Mouse (Mus musculus) kidney, adult 11 months (tissue): ENCODE results near the gene B3galt5.
A peak's percentile ranks its signal among the peaks of the same experiment; 100 is the strongest.

Experiments used
- DNase-seq: peaks from one replicate; pipeline ENCODE4 v3.0.0; 2022

Gene B3galt5

GRCm38 (mm10) chr16:96348070-96348469 lies 112.5 kb downstream of the B3galt5 start:
- DNase-seq = no peak

GRCm38 (mm10) chr16:96348766-96349165 lies 113.2 kb downstream of the B3galt5 start:
- no peak for DNase-seq

DNA sequence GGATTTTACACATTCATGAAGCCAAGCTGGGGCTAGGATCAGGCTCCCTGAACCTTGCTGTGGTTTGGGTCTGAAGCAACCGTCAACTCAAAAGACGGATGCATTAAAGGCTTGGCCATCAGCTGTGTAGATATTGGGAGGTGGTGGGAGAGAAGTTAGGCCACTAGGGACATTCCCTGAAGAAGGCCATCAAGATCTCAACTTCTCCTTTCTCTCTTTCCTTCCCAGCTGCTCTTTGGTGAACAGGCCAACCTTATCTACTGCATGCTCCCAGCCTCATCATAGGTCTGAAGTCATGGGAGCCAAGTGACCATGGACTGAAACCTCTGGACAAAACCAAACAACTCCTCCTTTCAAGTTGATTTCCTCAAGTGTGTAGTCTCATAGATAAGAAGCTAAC lies 115.9 kb downstream of the B3galt5 start:
- no peak for DNase-seq

DNA sequence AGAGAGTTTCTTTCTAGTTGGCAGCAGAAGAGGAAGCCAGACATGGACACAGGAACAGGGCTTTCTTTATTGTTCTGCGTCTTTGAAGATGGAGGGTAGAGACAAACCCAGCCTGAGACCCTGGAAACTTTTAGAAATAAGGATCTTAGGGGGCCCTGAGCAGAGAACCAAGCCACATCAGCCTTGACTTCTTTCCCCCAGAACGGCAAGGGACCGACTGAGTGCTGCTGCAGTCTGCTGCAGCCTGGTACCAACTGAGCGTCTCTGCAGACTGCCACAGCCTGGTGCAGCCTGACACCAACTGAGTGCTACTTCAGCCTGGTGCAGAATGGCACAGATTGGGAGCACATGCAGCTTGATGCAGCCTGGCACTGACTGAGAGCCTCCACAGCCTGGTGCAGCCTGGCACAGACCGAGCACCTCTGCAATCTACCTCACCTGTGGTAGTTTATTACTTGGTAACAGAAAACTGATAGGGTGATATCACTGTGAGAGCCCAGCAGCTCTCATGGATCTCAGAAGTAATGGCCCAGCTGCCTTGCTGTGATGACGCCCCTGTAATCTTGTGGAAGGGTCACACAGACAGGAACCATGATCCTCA lies 117.8 kb downstream of the B3galt5 start:
- DNase-seq = no peak

GRCm38 (mm10) chr16:96353996-96354395 lies 118.4 kb downstream of the B3galt5 start:
- DNase-seq = peak; percentile 45

DNA sequence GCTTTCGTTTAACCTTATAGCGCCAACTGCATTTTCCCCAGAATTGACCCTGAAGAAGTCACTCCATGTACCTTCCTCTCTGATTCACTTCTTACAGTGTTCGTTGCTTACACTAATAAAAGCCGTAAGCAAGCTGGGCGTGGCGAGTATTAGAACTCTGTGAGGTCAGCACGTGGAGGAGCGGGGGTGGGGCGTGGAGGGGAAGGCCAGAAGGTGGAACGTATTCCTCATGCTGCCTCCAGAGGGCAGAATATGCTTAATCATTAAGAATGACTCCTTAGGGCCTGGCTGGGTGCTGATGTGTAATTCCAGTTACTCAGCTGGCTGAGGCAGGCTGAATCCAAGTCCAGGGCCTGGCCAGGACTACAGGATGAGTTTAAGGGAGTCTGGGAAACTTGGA lies 122.3 kb downstream of the B3galt5 start:
- DNase-seq = peak; percentile 72

DNA sequence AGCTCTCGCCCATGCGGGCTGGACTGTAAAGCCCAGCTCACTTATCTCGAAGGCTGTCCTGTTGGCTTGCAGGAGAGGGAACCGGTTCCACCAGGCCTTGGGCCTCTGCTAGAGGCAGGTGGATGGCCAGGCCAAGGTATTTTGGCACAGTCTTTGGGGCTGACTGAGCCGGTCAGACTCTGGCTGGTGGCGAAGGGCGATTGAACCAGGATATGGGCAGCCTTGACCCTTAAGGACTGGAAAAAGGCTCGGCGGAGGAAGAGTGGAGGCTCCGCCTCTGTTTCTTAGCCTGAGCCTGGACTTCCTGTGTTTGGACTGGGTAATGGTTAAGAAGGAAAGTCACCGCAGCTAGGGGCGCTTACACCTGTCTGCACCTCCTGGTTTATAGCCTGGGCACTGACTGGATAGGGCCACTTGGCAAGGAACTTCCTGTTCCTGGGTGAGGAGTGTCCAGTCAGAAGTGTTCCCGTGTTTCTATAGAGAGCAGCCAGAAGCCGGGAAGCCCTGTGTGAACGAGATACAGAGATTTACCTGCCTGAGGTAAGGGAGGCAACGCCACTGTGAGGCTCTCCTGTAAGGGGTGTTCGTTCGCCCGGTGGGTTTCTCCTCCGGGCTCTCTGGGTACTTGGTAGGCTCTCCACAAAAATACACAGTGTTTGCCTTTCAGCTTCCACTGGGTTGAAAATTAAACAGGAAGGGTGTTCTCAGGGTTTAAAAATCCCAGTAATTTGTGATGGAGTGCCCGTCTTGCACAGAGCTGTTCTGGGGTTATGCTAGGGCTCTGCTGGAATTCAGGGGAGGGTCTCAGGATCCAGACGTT lies 125.9 kb downstream of the B3galt5 start:
- DNase-seq = peak; percentile 96

GRCm38 (mm10) chr16:96362873-96363272 lies 127.3 kb downstream of the B3galt5 start:
- DNase-seq = peak; percentile 77

GRCm38 (mm10) chr16:96363277-96363676 lies 127.7 kb downstream of the B3galt5 start:
- peak; percentile 76 for DNase-seq

GRCm38 (mm10) chr16:96364870-96365269 lies 129.3 kb downstream of the B3galt5 start:
- no peak for DNase-seq
